Mouse (Mus musculus) gastrocnemius, adult 18-20 months (tissue): ENCODE data around the gene Ros1. TPM values are rescaled to one million over a fixed set of nuclear protein-coding genes. Genes with fewer than 3 reads are reported as not detected.
A peak's percentile ranks its signal among the peaks of the same experiment; 100 is the strongest.

Experiments used
- DNase-seq: peaks from one replicate; pipeline ENCODE4 v3.0.0; 2021; ENCODE audit warnings: low spot score
- total RNA-seq, 2 experiments: library from RNA; stranded (reverse); gene quantifications; 2 replicates each; pipeline ENCODE4 v1.2.3; 2021

Ros1 gene
- total RNA-seq, 2 experiments from 2014 or later: 0.09 TPM; not detected in 1

DNA sequence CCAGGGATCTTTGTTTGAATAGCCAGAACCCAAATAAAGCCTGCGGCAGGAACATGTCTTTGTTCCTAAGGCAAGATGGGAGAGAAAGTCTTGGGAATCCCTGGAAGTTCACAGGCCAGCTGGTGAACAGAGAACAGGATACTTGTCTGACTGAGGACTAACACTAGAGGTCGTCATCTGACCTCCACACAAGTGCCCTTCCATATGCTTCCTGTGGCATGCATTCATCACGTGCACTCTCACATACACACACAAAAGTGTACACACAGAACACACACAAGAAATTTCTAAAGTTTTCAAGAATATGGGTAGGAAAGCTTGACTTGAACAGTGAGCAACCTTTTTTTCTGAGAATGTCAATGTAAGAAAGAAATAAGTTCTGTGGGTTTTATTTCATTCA, 34.4 kb downstream of the Ros1 start:
- DNase-seq: no peak

- DNase-seq: no peak
Measured at GRCm38 (mm10) chr10:52159704-52160103, 35.3 kb downstream of the Ros1 start.

DNA sequence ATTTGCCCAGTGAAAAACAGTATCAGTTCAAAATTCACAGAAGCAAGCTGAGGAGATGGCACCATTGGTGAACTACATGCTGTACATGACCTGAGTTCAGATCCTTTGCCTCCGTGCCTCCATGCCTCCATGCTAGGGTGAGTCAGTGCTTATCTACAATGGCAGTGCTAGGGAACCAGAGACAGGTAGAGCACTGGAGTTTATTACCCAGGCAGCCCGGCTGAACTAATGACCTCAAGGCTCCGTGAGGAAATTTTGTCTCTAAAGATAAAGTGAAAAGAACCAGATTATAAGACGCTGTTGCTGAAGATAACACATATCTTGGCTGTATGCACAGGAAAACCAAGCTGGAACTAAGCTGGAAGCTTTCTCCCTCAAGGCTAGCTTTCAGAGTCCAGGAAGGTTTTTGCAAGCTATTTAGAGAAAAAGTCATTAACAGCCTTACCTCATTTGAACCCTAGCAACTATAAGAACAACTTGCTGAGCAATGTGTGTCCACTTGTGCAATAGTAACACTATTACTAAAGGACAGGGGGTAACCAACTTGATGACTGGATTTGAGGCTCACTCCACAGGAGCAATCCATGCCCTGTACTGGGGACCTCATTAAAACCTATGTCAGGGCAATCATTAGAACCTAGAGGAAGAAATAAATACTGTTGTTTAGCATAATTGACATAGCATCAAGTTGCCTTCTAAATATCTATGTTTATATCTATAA, 61.5 kb downstream of the Ros1 start:
- DNase-seq: no peak

GRCm38 (mm10) chr10:52130762-52131161, 64.3 kb downstream of the Ros1 start:
- DNase-seq: no peak

DNA sequence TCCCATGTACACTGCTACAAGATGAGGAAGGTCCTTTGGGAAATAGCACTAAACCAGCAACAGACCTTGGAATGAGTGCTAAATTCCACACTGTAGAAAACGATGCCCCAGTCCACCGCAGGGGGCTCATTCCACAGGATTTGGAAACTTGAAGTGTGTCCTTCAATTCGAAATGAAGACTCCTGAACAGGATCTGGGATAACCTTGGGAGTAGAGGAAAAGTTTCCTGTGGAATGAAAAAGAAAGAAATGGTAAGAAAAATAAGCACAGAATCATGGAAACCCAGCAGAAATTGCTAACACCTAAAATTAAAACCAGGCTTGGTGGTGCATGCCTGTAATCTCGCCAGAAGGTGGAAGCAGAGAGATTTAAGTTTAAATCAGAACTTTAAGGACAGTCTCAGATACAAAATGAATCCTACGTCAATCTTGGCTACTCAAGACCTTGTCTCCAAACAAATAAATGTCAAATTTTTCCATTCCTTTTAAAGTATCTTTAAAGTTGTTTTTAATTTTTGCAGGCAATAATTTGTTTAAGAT, 66.1 kb downstream of the Ros1 start:
- no peak for DNase-seq

DNA sequence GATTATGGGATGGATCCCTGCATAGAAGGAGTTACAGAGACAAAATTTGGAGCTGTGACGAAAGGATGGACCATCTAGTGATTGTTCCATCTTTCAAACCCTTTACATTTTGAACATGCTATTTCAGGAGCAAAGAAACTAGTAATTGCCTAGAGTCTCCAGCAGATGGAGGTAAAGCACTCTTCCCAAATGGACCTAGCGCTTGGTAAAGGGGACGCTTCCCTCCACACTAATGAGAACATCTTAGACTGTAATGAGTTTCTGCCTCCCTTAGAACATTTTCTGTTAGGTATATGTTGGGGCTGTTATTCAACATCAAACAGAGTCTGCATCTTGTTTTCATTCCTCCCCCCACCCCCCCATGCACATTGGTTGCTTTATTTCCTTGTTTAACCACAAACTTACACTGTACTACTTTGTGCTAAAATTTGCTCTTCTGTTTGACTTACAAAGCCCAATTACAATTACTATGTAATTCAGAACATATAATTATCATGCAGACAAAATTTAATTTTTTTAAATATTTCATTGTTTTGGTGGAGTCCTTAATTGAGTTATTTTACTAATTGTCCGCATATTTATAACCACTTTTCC, 88.8 kb downstream of the Ros1 start:
- peak; percentile 18 for DNase-seq

DNA sequence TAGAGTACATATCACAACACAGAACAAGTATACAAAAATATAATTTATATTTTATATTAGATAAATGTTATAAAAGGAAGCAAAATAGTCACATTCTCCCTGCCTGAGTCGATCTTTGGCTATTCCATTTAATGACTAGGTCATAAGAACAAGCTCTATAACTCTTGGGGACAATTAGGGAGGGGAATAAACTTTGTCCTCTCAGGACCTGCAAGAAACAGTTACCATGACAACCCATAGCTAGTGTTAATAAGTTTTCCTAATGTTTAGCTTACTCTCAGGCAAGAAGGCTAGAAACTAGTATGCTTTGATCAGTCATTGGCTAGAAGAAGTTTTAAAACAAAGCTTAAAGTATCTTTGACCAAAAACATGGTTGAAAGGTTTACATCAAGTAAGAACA, 93.8 kb downstream of the Ros1 start:
- no peak for DNase-seq

DNA sequence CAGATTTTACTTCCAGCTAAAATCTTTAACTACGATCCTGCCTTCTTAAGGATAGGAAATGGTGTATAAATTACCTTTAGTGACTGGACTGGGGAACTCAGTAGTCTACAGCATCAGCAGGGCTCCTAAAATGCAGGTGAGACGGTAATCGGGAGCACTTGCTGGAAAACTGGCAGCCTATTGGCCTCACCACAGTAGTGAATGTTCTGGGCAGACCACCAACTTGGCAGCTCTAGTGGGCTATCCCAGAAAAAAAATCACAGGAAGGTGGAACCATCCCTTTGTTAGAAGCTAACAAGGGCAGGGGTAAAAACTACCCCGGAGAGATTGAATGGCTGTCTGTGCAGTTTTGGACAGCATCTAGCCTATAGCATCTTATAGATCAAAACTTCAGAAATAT, 102.9 kb downstream of the Ros1 start:
- peak; percentile 36 for DNase-seq

- peak; percentile 72 for DNase-seq
Measured at GRCm38 (mm10) chr10:52086681-52087080, 108.4 kb downstream of the Ros1 start.

GRCm38 (mm10) chr10:52072482-52072881, 122.6 kb downstream of the Ros1 start:
- peak; percentile 56 for DNase-seq

DNA sequence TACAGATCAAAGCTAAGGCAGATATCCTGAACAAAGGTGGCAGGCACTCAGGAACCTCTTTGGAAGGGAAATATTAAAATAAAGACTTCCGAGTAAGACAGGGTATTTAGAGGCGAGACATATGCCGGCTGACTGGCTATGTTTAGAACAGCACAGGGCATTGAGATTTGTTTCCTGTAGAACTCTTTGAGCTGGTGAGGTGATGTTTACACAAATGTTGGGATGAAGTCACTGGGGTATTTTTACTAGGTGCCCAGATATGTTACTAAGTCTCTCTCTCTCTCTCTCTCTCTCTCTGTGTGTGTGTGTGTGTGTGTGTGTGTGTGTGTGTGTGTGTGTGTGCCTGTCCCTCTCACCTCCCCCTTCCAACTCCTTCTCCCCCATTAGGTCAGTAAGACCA, 146.8 kb downstream of the Ros1 start:
- peak; percentile 65 for DNase-seq

DNA sequence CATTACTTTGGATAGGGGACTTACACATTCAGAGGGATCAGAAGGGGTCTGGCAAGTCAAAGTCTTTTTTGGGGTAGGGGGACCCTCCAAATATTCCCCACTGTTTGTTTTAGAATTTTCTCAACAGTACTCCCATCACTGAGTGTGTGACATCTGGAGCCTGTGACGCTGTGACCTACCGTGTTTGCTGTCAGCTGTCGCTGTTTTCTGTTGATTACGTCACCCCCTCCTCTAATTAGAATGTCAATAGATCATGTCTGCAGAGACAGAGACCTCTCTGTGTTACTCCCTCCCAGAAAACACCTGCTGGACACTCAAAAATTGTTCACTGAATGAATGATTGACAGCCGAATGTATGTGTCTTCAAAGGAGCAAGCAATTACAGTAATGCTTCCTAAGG, 152.0 kb downstream of the Ros1 start:
- DNase-seq: no peak

- DNase-seq: no peak
Measured at GRCm38 (mm10) chr10:52039392-52039791, 155.7 kb downstream of the Ros1 start.

- DNase-seq: no peak
Measured at GRCm38 (mm10) chr10:52033729-52034128, 161.3 kb downstream of the Ros1 start.

DNA sequence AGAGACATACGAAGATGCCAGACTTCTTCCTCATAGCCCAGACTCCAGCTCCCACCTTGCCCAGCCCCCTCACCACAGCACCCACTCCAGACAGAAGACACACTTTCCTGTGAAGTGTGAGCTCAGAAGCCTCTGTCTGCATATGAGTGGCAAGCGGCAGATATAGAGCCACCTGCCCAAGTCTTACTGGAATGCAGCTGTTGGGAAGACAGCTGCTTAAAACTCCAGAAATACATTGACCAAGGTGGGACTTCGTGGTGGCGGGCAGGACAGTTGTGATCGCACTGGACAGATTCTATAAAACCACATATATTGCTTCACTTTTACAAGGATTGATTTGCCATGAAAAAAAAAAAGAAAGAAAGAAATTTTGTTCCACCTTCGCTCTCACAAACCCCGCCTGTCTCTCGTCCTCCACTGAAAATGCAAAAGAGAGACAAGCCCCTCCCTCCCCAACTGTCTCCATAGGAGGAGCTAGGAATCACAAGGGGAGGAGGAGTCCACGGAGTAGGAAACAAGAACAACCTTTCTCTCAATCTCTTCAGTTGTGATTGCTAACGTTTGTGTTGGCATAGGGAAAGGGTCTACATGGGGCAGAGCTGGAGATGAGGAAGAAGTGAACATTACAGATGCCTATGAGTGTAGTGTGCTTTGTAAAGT, 165.5 kb downstream of the Ros1 start:
- no peak for DNase-seq

DNA sequence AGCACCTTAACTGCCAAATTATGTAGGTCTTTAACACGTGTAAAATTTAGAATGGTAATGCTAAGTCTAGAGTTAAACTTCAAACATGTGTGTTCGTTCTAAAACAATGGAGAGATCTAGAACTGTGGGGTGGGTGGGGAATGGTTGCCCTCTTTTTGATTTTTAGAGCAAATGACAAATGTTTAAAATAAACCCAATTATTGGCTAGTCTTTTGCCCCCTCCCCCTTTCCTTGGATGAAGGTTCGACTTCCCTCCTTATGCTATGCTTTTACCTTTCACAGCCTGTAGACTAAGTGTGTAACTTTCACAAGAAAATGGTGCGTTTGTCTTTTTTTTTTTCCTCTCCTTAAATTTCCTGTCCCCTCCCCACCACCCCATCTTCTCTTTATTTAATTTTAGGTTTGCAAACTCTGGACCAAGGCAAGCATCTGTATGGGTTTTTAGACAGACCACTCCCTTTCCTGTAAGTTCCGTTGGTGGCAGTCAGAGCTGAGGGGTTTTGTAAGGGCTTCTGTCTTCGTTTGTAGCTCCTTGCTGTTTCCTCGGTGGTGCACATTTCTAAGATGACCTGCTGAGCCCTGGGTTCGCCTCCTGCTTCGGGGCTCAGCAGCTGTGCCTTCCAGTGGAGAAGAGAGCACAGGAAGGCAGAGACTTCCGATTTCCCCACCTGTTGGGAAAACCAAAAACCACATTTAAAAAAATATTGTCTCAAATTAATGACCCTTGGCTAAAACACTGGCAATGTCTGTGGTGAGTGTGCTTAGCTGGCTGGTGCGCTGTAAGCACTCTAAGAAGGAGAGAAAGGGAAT, 166.3 kb downstream of the Ros1 start:
- no peak for DNase-seq

GRCm38 (mm10) chr10:52027161-52028035, 167.6 kb downstream of the Ros1 start:
- peak; percentile 36 for DNase-seq

- no peak for DNase-seq
Measured at GRCm38 (mm10) chr10:52025821-52026220, 169.2 kb downstream of the Ros1 start.

DNA sequence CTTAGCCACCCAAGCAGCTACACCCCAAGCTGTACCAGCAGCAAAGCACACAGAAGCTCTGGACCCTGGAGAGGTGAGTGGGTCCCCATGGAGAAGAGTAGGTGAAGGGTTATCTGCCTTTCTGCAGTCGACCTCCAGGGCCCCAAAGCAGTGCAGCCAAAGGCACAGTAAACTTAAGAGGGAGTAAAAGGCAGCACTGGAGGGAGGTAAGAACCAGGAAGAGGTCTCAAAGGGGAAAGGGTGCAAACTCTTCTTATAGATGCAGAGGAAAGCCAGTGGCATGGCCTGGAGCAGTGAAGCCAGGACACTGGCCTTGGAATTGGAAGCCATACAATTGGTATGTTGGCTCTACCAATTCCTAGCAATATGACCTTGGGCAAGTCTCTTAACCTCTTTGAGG, 169.8 kb downstream of the Ros1 start:
- no peak for DNase-seq

GRCm38 (mm10) chr10:52024053-52024410, 171.0 kb downstream of the Ros1 start:
- no peak for DNase-seq
